Mouse (Mus musculus) hindbrain, embryonic 10.5 days (tissue): ENCODE measurements around the gene Cldn34c2. TPM values are rescaled to one million over a fixed set of nuclear protein-coding genes. Genes with fewer than 3 reads are reported as not detected.
"Not testable (repeated sequence)": the region's sequence is repeated elsewhere in the genome, so short reads cannot be mapped to it uniquely, and the experiment has no call there.

Source experiments
- DNase-seq: peaks from one replicate; pipeline ENCODE4 v3.0.0-alpha.2; 2017; ENCODE audit warnings: low spot score
- H3K27ac ChIP-seq: fragments of 300-500 bp; sonication (generic); 2 replicates; pipeline ENCODE4 v1.5.1; 2016; ENCODE audit warnings: mild to moderate bottlenecking, moderate library complexity
- H3K27me3 ChIP-seq: fragments of 300-500 bp; sonication (generic); 2 replicates; pipeline ENCODE4 v1.6.1; 2016; ENCODE audit warnings: mild to moderate bottlenecking; ENCODE audit not compliant: poor library complexity, insufficient read depth, severe bottlenecking
- H3K36me3 ChIP-seq: fragments of 300-500 bp; sonication (generic); 2 replicates; pipeline ENCODE4 v1.6.1; 2016; ENCODE audit warnings: mild to moderate bottlenecking, moderate library complexity
- H3K4me1 ChIP-seq: fragments of 300-500 bp; sonication (generic); replicated peaks from 2 replicates; pipeline ENCODE4 v1.6.1; 2016; ENCODE audit warnings: mild to moderate bottlenecking
- H3K4me3 ChIP-seq: fragments of 300-500 bp; sonication (generic); 2 replicates; pipeline ENCODE4 v1.5.1; 2016; ENCODE audit warnings: mild to moderate bottlenecking, moderate library complexity
- H3K9me3 ChIP-seq: fragments of 300-500 bp; sonication (generic); 2 replicates; pipeline ENCODE4 v1.6.1; 2016; ENCODE audit warnings: mild to moderate bottlenecking, moderate library complexity
- WGBS: fragments of 180-500 bp; shearing (Covaris S2); methylation state at CpG from one replicate; pipeline ENCODE4 v1.1.7; 2016; 5-methylcytosine and 5-hydroxymethylcytosine counted together
- polyA plus RNA-seq: library from polyadenylated mRNA; unstranded; fragments of >200 nt; fragmentation: Nextera tagmentation; extraction: Ambion mirVana; gene quantifications from 2 replicates; pipeline ENCODE4 v1.2.1, GENCODE M21; 2016

The Cldn34c2 gene
- polyA plus RNA-seq = not detected in 2 replicates

DNA sequence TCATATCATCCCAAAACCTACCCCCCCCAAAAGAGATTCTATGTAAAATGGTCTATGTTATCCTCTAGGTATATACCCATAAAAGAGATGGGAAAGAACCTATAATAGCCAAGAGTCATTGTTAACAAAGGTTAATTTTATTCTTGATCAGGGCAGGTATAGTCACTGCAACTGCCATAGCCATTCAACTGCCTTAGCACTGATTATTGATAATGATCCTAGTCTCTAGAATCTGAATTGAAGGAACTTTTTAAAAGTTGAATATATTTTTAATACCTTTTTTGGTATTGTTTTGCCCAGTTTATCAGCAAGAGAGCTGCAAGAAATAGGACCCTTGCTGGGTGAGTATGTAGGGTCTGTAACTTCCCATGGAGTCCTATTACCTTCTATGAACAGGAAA lies at the start of gene Cldn34c2:
Gene Cldn34c2, plus strand, starts transcription at position 301 of the 400 bp plus-strand sequence.
- not testable (repeated sequence) for H3K27ac ChIP-seq, H3K36me3 ChIP-seq, DNase-seq, H3K4me3 ChIP-seq, H3K27me3 ChIP-seq, H3K9me3 ChIP-seq, H3K4me1 ChIP-seq

DNA sequence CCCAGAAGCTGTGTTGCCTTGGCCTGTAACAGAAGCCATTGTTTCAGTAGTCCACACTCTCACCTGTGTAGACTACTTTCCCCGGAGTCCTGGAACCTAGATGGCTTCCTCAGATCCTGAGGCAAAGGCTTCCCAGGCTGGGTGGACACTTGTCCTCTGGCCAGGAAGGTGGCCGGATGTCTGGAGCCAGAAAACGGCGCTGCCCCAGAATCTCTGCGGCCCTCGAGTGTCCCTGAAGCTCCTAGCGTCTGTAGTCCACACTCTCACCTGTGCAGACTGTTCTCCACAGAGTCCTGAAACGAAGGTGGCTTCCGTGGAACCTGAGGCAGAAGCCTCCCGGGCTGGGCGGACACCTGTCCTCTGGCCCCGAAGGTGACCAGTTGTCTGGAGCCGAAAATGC lies 30.1 kb upstream of the Cldn34c2 start:
- DNase-seq, H3K27me3 ChIP-seq, H3K27ac ChIP-seq, H3K4me3 ChIP-seq, H3K9me3 ChIP-seq, H3K36me3 ChIP-seq, H3K4me1 ChIP-seq: not testable (repeated sequence)
- WGBS = 90% methylated on average over 13 of the region's 13 CpGs

DNA sequence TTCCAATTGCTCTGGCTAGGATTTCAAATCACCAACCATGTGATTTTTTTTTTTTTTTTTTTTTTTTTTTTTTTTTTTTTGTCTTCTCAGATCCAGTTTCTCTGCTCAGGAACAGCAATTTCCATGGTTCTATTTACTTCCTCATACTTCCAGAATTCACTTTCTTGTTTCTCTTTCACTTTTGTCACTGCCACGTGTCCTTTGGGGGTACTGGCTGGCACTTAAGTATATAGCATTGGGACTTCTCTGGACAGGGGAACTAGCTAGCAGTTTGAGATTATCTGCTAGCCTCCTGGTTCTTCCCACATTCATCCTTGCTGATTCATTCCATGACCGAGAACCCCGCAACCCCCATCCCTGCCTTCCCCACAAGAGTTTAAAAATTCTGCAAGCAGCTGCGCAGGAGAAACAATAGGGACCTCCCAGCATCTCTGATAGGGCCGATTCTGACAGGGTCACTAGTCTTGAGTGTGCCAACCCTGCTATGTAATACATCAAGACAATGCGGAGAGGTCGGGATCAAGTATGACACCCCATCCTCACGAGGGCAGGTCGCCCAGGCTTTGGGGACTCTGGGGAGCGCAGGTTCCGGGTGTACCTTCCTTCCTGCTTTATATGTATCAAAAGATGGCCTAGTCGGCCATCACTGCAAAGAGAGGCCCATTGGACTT lies 30.8 kb downstream of the Cldn34c2 start:
- not testable (repeated sequence) for DNase-seq, H3K36me3 ChIP-seq, H3K4me3 ChIP-seq, H3K27ac ChIP-seq, H3K27me3 ChIP-seq, H3K9me3 ChIP-seq, H3K4me1 ChIP-seq
- WGBS = 84% methylated on average over 10 of the region's 12 CpGs

Other genes starting within 250 kb of the Cldn34c2 start
- not detected in 2 replicates for gene Gm17467, start 123.1 kb downstream of the Cldn34c2 start, polyA plus RNA-seq
- not detected in 2 replicates for gene Cldn34c3, start 212.0 kb downstream of the Cldn34c2 start, polyA plus RNA-seq